Mouse (Mus musculus) limb, embryonic 11.5 days (tissue): Measurements from ENCODE around the gene Wnk1. TPM values are rescaled to one million over a fixed set of nuclear protein-coding genes. Genes with fewer than 3 reads are reported as not detected.

Experiments used
- ATAC-seq: fragments of 200-750 bp; cut with Nextera tagmentation; 2 replicates; pipeline ENCODE4 v1.8.0; 2017; ENCODE audit warnings: low read depth; ENCODE audit not compliant: insufficient number of reproducible peaks, low FRiP score, low TSS enrichment
- DNase-seq: peaks from one replicate; pipeline ENCODE4 v3.0.0-alpha.2; 2015; ENCODE audit warnings: low spot score
- H3K27ac ChIP-seq: fragments of 300-500 bp; sonication (generic); replicated peaks from 2 replicates; pipeline ENCODE4 v1.5.1; 2014; ENCODE audit warnings: low read depth, mild to moderate bottlenecking, low read length
- H3K27me3 ChIP-seq: fragments of 300-500 bp; sonication (generic); 2 replicates; pipeline ENCODE4 v1.6.1; 2014; ENCODE audit warnings: mild to moderate bottlenecking, low read length, mixed read lengths; ENCODE audit not compliant: control insufficient read depth, insufficient read depth
- H3K36me3 ChIP-seq: fragments of 300-500 bp; sonication (generic); 2 replicates; pipeline ENCODE4 v1.6.1; 2014; ENCODE audit warnings: mild to moderate bottlenecking, low read length, moderate library complexity, mixed read lengths; ENCODE audit not compliant: control insufficient read depth, insufficient read depth
- H3K4me1 ChIP-seq: fragments of 300-500 bp; sonication (generic); 2 replicates; pipeline ENCODE4 v1.6.1; 2014; ENCODE audit warnings: low read length, mixed read lengths; ENCODE audit not compliant: control insufficient read depth, insufficient read depth
- H3K4me2 ChIP-seq: fragments of 300-500 bp; sonication (generic); 2 replicates; pipeline ENCODE4 v1.6.1; 2014; ENCODE audit warnings: low read depth, mild to moderate bottlenecking, moderate library complexity; ENCODE audit not compliant: severe bottlenecking
- H3K4me3 ChIP-seq: fragments of 300-500 bp; sonication (generic); 2 replicates; pipeline ENCODE4 v1.5.1; 2014; ENCODE audit warnings: low read depth, low read length
- H3K9ac ChIP-seq: fragments of 300-500 bp; sonication (generic); 2 replicates; pipeline ENCODE4 v1.6.1; 2014; ENCODE audit warnings: mild to moderate bottlenecking, low read length
- H3K9me3 ChIP-seq: fragments of 300-500 bp; sonication (generic); 2 replicates; pipeline ENCODE4 v1.6.1; 2016; ENCODE audit warnings: low read length; ENCODE audit not compliant: control insufficient read depth
- WGBS: fragments of 180-500 bp; shearing (Covaris S2); extraction: QIAGEN DNeasy Blood & Tissue Kit; methylation state at CpG from one replicate; pipeline ENCODE4 v1.1.7; 2014; 5-methylcytosine and 5-hydroxymethylcytosine counted together
- polyA plus RNA-seq: library from polyadenylated mRNA; unstranded; fragments of >200 nt; fragmentation: Nextera tagmentation; extraction: Ambion mirVana; gene quantifications from 2 replicates; pipeline ENCODE4 v1.2.1, GENCODE M21; 2014

Wnk1 gene
- polyA plus RNA-seq, 1 experiment from 2014 or later: 61.5 TPM

DNA sequence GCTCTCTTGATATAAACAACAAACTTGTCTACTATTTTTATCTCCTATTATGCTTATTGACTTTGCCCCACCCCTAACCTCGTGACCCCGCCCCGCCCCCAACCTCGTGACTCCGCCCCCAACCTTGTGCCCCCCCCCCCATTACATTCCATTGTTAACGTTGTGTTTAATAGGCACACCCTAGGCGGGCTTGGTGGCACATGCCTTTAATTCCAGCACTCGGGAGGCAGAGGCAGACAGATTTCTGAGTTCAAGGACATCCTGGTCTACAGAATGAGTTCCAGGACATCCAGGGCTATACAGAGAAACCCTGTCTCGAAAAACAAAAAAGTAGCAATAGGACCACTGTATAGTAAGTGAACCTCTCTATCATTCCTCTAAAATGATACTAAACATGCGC lies 41.1 kb upstream of the Wnk1 start:
- no peak overlapping the region for H3K27ac ChIP-seq
- H3K4me2 ChIP-seq: no peak overlapping the region
- no peaks in the 10 kb centered on the region for H3K27me3 ChIP-seq
- 86% methylated on average over 10 of the region's 10 CpGs for WGBS
- ATAC-seq (no peak), DNase-seq (no peak)
- no peak overlapping the region for H3K9ac ChIP-seq
- H3K36me3 ChIP-seq: no peaks in the 10 kb centered on the region
- no peak overlapping the region for H3K4me3 ChIP-seq
- H3K9me3 ChIP-seq: no peaks in the 10 kb centered on the region
- H3K4me1 ChIP-seq: no peaks in the 10 kb centered on the region

GRCm38 (mm10) chr6:120076619-120077450 lies 38.4 kb upstream of the Wnk1 start:
- Histone ChIP-seq H3K9ac (no peak overlapping the region), H3K27me3 (no peaks in the 10 kb centered on the region), H3K4me3 (no peak overlapping the region), H3K36me3 (no peaks in the 10 kb centered on the region), H3K4me1 (no peaks in the 10 kb centered on the region), H3K4me2 (no peak overlapping the region), H3K9me3 (no peaks in the 10 kb centered on the region), H3K27ac (no peak overlapping the region)
- no peak for DNase-seq
- ATAC-seq: no peak
- WGBS: 90% methylated on average over 6 of the region's 6 CpGs

- no peaks in the 10 kb centered on the region for H3K4me1 ChIP-seq
- no peak overlapping the region for H3K4me2 ChIP-seq
- DNase-seq (no peak), ATAC-seq (no peak)
- 72% methylated on average over 2 of the region's 2 CpGs for WGBS
- no peaks in the 10 kb centered on the region for H3K27me3 ChIP-seq
- H3K27ac ChIP-seq: no peak overlapping the region
- H3K9me3 ChIP-seq: no peaks in the 10 kb centered on the region
- H3K9ac ChIP-seq: no peak overlapping the region
- no peak overlapping the region for H3K4me3 ChIP-seq
- H3K36me3 ChIP-seq: no peaks in the 10 kb centered on the region
Observed at GRCm38 (mm10) chr6:120072630-120073029, 34.2 kb upstream of the Wnk1 start.

GRCm38 (mm10) chr6:120069546-120069945 lies 31.1 kb upstream of the Wnk1 start:
- H3K4me1 ChIP-seq: no peaks in the 10 kb centered on the region
- H3K36me3 ChIP-seq: no peaks in the 10 kb centered on the region
- H3K9me3 ChIP-seq: no peaks in the 10 kb centered on the region
- no peak overlapping the region for H3K4me2 ChIP-seq
- no peaks in the 10 kb centered on the region for H3K27me3 ChIP-seq
- no peak for ATAC-seq
- H3K9ac ChIP-seq: no peak overlapping the region
- H3K27ac ChIP-seq: no peak overlapping the region
- no peak overlapping the region for H3K4me3 ChIP-seq
- DNase-seq: no peak
- WGBS: 89% methylated on average over 3 of the region's 3 CpGs

GRCm38 (mm10) chr6:120065552-120066177 lies 27.2 kb upstream of the Wnk1 start:
- Histone ChIP-seq H3K27me3 (no peaks in the 10 kb centered on the region), H3K27ac (no peak overlapping the region), H3K36me3 (no peaks in the 10 kb centered on the region), H3K9me3 (no peaks in the 10 kb centered on the region), H3K4me1 (no peaks in the 10 kb centered on the region), H3K4me2 (no peak overlapping the region), H3K4me3 (no peak overlapping the region), H3K9ac (no peak overlapping the region)
- ATAC-seq (no peak), DNase-seq (no peak)
- WGBS: 68% methylated on average over 6 of the region's 6 CpGs

- no peaks in the 10 kb centered on the region for H3K27me3 ChIP-seq
- no peaks in the 10 kb centered on the region for H3K36me3 ChIP-seq
- DNase-seq (no peak), ATAC-seq (no peak)
- no peak overlapping the region for H3K9ac ChIP-seq
- H3K4me3 ChIP-seq: no peak overlapping the region
- H3K4me2 ChIP-seq: no peak overlapping the region
- 38% methylated on average over 2 of the region's 2 CpGs for WGBS
- no peaks in the 10 kb centered on the region for H3K9me3 ChIP-seq
- no peak overlapping the region for H3K27ac ChIP-seq
- no peaks in the 10 kb centered on the region for H3K4me1 ChIP-seq
Observed at GRCm38 (mm10) chr6:120064627-120065026, 26.2 kb upstream of the Wnk1 start.

DNA sequence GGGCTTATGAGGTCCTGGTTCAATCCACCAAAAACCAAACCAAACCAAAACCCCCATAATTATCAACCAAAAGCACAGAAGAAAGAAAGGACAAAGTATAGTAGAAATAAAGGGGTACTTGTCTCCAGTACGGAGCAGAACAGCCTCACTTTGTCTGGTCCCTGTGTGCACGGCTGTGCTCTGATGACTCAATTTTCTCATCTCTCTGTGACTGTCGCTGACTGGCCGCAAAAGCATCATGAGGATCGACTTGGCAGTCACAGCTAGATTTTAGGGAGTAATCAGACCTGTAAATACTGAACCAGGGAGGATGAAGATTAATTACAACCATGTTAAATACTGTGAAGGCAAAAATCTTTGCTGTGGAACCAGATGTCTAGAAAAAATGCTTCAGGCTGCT lies 24.5 kb upstream of the Wnk1 start:
- no peak for DNase-seq
- Histone ChIP-seq H3K4me1 (no peaks in the 10 kb centered on the region), H3K36me3 (no peaks in the 10 kb centered on the region), H3K4me3 (no peak overlapping the region), H3K27me3 (no peaks in the 10 kb centered on the region), H3K9me3 (no peaks in the 10 kb centered on the region), H3K4me2 (no peak overlapping the region), H3K9ac (no peak overlapping the region), H3K27ac (no peak overlapping the region)
- no peak for ATAC-seq
- WGBS: 92% methylated on average over 5 of the region's 5 CpGs

DNA sequence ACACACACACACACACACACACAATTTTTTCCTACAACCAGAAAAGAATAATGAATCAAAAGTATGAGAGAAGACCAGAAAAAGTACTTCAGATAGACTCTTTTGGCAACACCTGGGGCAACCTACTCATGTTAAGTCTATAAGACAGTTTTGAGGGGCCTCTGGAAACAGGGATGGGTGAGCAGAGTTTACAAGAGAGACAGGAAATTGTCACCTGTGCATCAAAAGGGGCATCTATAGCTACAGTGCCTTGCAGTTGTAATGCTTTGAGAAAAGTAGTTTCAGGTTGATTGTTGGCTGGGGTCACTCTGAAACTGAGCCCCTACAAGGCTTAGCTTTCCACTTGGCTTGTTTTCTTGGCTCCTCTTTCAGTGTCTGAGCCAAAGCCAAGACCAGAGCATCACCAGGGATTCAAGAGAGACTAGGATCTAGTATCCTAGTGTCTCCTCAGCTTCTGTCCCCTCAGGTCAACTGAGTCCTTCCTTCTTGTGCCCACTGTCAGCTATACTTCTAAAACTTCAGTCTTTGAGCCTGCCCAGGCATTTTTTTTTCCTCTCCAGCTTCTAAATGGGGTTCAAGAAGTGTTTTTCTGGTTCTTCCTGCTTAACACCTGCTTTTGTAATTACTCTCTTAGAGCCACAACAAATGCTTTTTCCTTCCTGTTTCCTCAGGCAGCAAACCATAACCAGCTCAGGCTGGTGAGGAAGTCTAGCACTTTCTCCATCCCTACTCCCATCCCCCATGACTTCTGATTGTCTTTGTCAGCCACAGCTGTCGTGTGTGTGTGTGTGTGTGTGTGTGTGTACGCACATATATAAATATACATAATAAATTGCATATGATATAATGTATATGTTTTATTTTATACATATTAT lies 17.4 kb upstream of the Wnk1 start:
- no peak overlapping the region for H3K4me2 ChIP-seq
- no peak overlapping the region for H3K9ac ChIP-seq
- no peaks in the 10 kb centered on the region for H3K36me3 ChIP-seq
- H3K9me3 ChIP-seq: no peaks in the 10 kb centered on the region
- DNase-seq: no peak
- ATAC-seq: no peak
- H3K4me3 ChIP-seq: no peak overlapping the region
- no peak overlapping the region for H3K27ac ChIP-seq
- no peaks in the 10 kb centered on the region for H3K27me3 ChIP-seq
- 72% methylated on average over 2 of the region's 2 CpGs for WGBS
- no peaks in the 10 kb centered on the region for H3K4me1 ChIP-seq
